Mouse (Mus musculus) hindbrain, embryonic 10.5 days (tissue): ENCODE results near the gene Pik3r6. TPM values are rescaled to one million over a fixed set of nuclear protein-coding genes. Genes with fewer than 3 reads are reported as not detected.

Source experiments
- DNase-seq: peaks from one replicate; pipeline ENCODE4 v3.0.0-alpha.2; 2017; ENCODE audit warnings: low spot score
- H3K27ac ChIP-seq: fragments of 300-500 bp; sonication (generic); 2 replicates; pipeline ENCODE4 v1.5.1; 2016; ENCODE audit warnings: mild to moderate bottlenecking, moderate library complexity
- H3K27me3 ChIP-seq: fragments of 300-500 bp; sonication (generic); 2 replicates; pipeline ENCODE4 v1.6.1; 2016; ENCODE audit warnings: mild to moderate bottlenecking; ENCODE audit not compliant: poor library complexity, insufficient read depth, severe bottlenecking
- H3K36me3 ChIP-seq: fragments of 300-500 bp; sonication (generic); 2 replicates; pipeline ENCODE4 v1.6.1; 2016; ENCODE audit warnings: mild to moderate bottlenecking, moderate library complexity
- H3K4me1 ChIP-seq: fragments of 300-500 bp; sonication (generic); replicated peaks from 2 replicates; pipeline ENCODE4 v1.6.1; 2016; ENCODE audit warnings: mild to moderate bottlenecking
- H3K4me3 ChIP-seq: fragments of 300-500 bp; sonication (generic); 2 replicates; pipeline ENCODE4 v1.5.1; 2016; ENCODE audit warnings: mild to moderate bottlenecking, moderate library complexity
- H3K9me3 ChIP-seq: fragments of 300-500 bp; sonication (generic); 2 replicates; pipeline ENCODE4 v1.6.1; 2016; ENCODE audit warnings: mild to moderate bottlenecking, moderate library complexity
- WGBS: fragments of 180-500 bp; shearing (Covaris S2); methylation state at CpG from one replicate; pipeline ENCODE4 v1.1.7; 2016; 5-methylcytosine and 5-hydroxymethylcytosine counted together
- polyA plus RNA-seq: library from polyadenylated mRNA; unstranded; fragments of >200 nt; fragmentation: Nextera tagmentation; extraction: Ambion mirVana; gene quantifications from 2 replicates; pipeline ENCODE4 v1.2.1, GENCODE M21; 2016

Gene Pik3r6
- polyA plus RNA-seq, 1 experiment from 2014 or later = 2.1 TPM

- H3K36me3 ChIP-seq = no peaks in the 10 kb centered on the region
- no peak overlapping the region for H3K4me3 ChIP-seq
- peak; percentile 51 for DNase-seq
- H3K27me3 ChIP-seq = no peaks in the 10 kb centered on the region
- peaks cover 24% of the 10 kb centered on the region for H3K4me1 ChIP-seq
- H3K9me3 ChIP-seq = no peaks in the 10 kb centered on the region
- peak overlapping the region; percentile 78 for H3K27ac ChIP-seq
- WGBS = 28% methylated on average over 9 of the region's 9 CpGs
Observed at GRCm38 (mm10) chr11:68579462-68579881, 76.7 kb downstream of the Pik3r6 start.

- H3K9me3 ChIP-seq = no peaks in the 10 kb centered on the region
- H3K36me3 ChIP-seq = no peaks in the 10 kb centered on the region
- H3K27ac ChIP-seq = no peak overlapping the region
- DNase-seq = no peak
- H3K4me3 ChIP-seq = no peak overlapping the region
- WGBS = 53% methylated on average over 6 of the region's 6 CpGs
- H3K27me3 ChIP-seq = no peaks in the 10 kb centered on the region
- H3K4me1 ChIP-seq = peaks cover 24% of the 10 kb centered on the region
Observed at GRCm38 (mm10) chr11:68580566-68580965, 77.7 kb downstream of the Pik3r6 start.

GRCm38 (mm10) chr11:68583225-68583624 lies 80.4 kb downstream of the Pik3r6 start:
- peaks cover 34% of the 10 kb centered on the region for H3K4me1 ChIP-seq
- H3K9me3 ChIP-seq = no peaks in the 10 kb centered on the region
- WGBS = 86% methylated on average over 13 of the region's 13 CpGs
- no peak for DNase-seq
- no peak overlapping the region for H3K27ac ChIP-seq
- no peak overlapping the region for H3K4me3 ChIP-seq
- H3K36me3 ChIP-seq = no peaks in the 10 kb centered on the region
- H3K27me3 ChIP-seq = no peaks in the 10 kb centered on the region

GRCm38 (mm10) chr11:68583906-68584480 lies 81.2 kb downstream of the Pik3r6 start:
- Histone ChIP-seq H3K27ac (no peak overlapping the region), H3K36me3 (no peaks in the 10 kb centered on the region)
- WGBS = 76% methylated on average over 8 of the region's 8 CpGs

GRCm38 (mm10) chr11:68585890-68586289 lies 83.1 kb downstream of the Pik3r6 start:
- DNase-seq = no peak

More at GRCm38 (mm10) chr11:68583906-68584480, 81.2 kb downstream of the Pik3r6 start:
- Histone ChIP-seq H3K4me1 (peaks cover 34% of the 10 kb centered on the region), H3K27me3 (no peaks in the 10 kb centered on the region), H3K9me3 (no peaks in the 10 kb centered on the region), H3K4me3 (no peak overlapping the region)
- DNase-seq = no peak

GRCm38 (mm10) chr11:68586721-68587120 lies 83.9 kb downstream of the Pik3r6 start, which contains the start of gene Ccdc42:
Gene Ccdc42, plus strand, starts transcription at chr11:68587021.
- no peak for DNase-seq
- 60% methylated on average over 5 of the region's 5 CpGs for WGBS
- H3K27me3 ChIP-seq = no peaks in the 10 kb centered on the region
- H3K9me3 ChIP-seq = no peaks in the 10 kb centered on the region
- H3K4me3 ChIP-seq = no peak within 1 kb of the TSS
- H3K36me3 ChIP-seq = no peaks in the 10 kb centered on the region
- peaks cover 35% of the 10 kb centered on the region for H3K4me1 ChIP-seq
- 0 out of 2 replicates have a peak within 1 kb of the TSS, but pooled peaks have one; percentile 18 for H3K27ac ChIP-seq

More at GRCm38 (mm10) chr11:68585890-68586289, 83.1 kb downstream of the Pik3r6 start:
- Histone ChIP-seq H3K27ac (no peak overlapping the region), H3K27me3 (no peaks in the 10 kb centered on the region), H3K4me3 (no peak overlapping the region), H3K36me3 (no peaks in the 10 kb centered on the region), H3K9me3 (no peaks in the 10 kb centered on the region), H3K4me1 (peaks cover 31% of the 10 kb centered on the region)
- WGBS = 28% methylated on average over 3 of the region's 3 CpGs

- Histone ChIP-seq H3K27ac (no peak overlapping the region), H3K4me3 (no peak overlapping the region), H3K9me3 (no peaks in the 10 kb centered on the region), H3K27me3 (no peaks in the 10 kb centered on the region), H3K4me1 (peaks cover 50% of the 10 kb centered on the region), H3K36me3 (no peaks in the 10 kb centered on the region)
- WGBS = 72% methylated on average over 8 of the region's 8 CpGs
- peak; percentile 69 for DNase-seq
Observed at GRCm38 (mm10) chr11:68589055-68589809, 86.4 kb downstream of the Pik3r6 start.

- Histone ChIP-seq H3K27ac (peak overlapping the region; percentile 54), H3K36me3 (no peaks in the 10 kb centered on the region), H3K9me3 (no peaks in the 10 kb centered on the region), H3K4me1 (peaks cover 50% of the 10 kb centered on the region), H3K27me3 (no peaks in the 10 kb centered on the region), H3K4me3 (no peak overlapping the region)
- 8% methylated on average over 5 of the region's 5 CpGs for WGBS
- DNase-seq = peak; percentile 49
Observed at GRCm38 (mm10) chr11:68591708-68592107, 88.9 kb downstream of the Pik3r6 start.

- H3K27ac ChIP-seq = peak overlapping the region; percentile 57
- no peaks in the 10 kb centered on the region for H3K36me3 ChIP-seq
- WGBS = 58% methylated on average over 3 of the region's 3 CpGs
- no peak for DNase-seq
- no peaks in the 10 kb centered on the region for H3K9me3 ChIP-seq
- H3K4me1 ChIP-seq = peaks cover 49% of the 10 kb centered on the region
- H3K27me3 ChIP-seq = no peaks in the 10 kb centered on the region
- no peak overlapping the region for H3K4me3 ChIP-seq
Observed at GRCm38 (mm10) chr11:68593247-68593646, 90.4 kb downstream of the Pik3r6 start.

- WGBS = 93% methylated on average over 2 of the region's 2 CpGs
- peaks cover 46% of the 10 kb centered on the region for H3K4me1 ChIP-seq
- no peak for DNase-seq
Observed at GRCm38 (mm10) chr11:68597912-68598311, 95.1 kb downstream of the Pik3r6 start.

GRCm38 (mm10) chr11:68600551-68601021 lies 97.8 kb downstream of the Pik3r6 start:
- Histone ChIP-seq H3K9me3 (no peaks in the 10 kb centered on the region), H3K27ac (peak overlapping the region; percentile 78), H3K27me3 (no peaks in the 10 kb centered on the region), H3K36me3 (no peaks in the 10 kb centered on the region), H3K4me1 (peaks cover 40% of the 10 kb centered on the region), H3K4me3 (no peak overlapping the region)
- WGBS = 40% methylated on average over 6 of the region's 6 CpGs
- DNase-seq = no peak

More at GRCm38 (mm10) chr11:68597912-68598311, 95.1 kb downstream of the Pik3r6 start:
- H3K27me3 ChIP-seq = no peaks in the 10 kb centered on the region
- no peak overlapping the region for H3K27ac ChIP-seq
- H3K36me3 ChIP-seq = no peaks in the 10 kb centered on the region
- no peak overlapping the region for H3K4me3 ChIP-seq
- no peaks in the 10 kb centered on the region for H3K9me3 ChIP-seq

GRCm38 (mm10) chr11:68601486-68601991 lies 98.7 kb downstream of the Pik3r6 start:
- DNase-seq = peak; percentile 38
- peak overlapping the region; percentile 4; the same call in 1 of the 2 replicates for H3K4me3 ChIP-seq
- WGBS = 9% methylated on average over 9 of the region's 9 CpGs
- H3K27ac ChIP-seq = peak overlapping the region; percentile 78
- peaks cover 40% of the 10 kb centered on the region for H3K4me1 ChIP-seq
- no peaks in the 10 kb centered on the region for H3K9me3 ChIP-seq
- no peaks in the 10 kb centered on the region for H3K27me3 ChIP-seq
- H3K36me3 ChIP-seq = no peaks in the 10 kb centered on the region
